Mouse (Mus musculus): ENCODE results near the gene Ptprn2. TPM values are rescaled to one million over a fixed set of nuclear protein-coding genes. Genes with fewer than 3 reads are reported as not detected.

The Ptprn2 gene
- polyA plus RNA-seq, 1 experiment, result 0.40 TPM

- no peak overlapping the region for H3K27ac ChIP-seq (ENCODE audit: control insufficient read depth, insufficient read depth, low read depth, low read length)
- no peak overlapping the region for H3K4me3 ChIP-seq (ENCODE audit: control insufficient read depth, low read depth, low read length)
- H3K36me3 ChIP-seq (ENCODE audit: control insufficient read depth, insufficient read depth, low read length), result no peaks in the 10 kb centered on the region
- no peaks in the 10 kb centered on the region for H3K27me3 ChIP-seq (ENCODE audit: control insufficient read depth, insufficient read depth, low read length)
- TF ChIP-seq CTCF (IDR thresholded peaks at IDR 0.05; ENCODE audit: control insufficient read depth, insufficient read depth, insufficient replicate concordance, low read depth, low read length) (no peak), POLR2A (IDR thresholded peaks at IDR 0.05; ENCODE audit: control insufficient read depth, low read depth, low read length) (no peak)
- no peaks in the 10 kb centered on the region for H3K4me1 ChIP-seq (ENCODE audit: control insufficient read depth, insufficient read depth, low read length)
These were observed 30.3 kb downstream of the Ptprn2 start for GRCm38 (mm10) chr12:116515824-116516223.

GRCm38 (mm10) chr12:116528861-116529260, 43.3 kb downstream of the Ptprn2 start:
- Histone ChIP-seq H3K27ac (ENCODE audit: control insufficient read depth, insufficient read depth, low read depth, low read length) (no peak overlapping the region), H3K27me3 (ENCODE audit: control insufficient read depth, insufficient read depth, low read length) (no peaks in the 10 kb centered on the region), H3K4me3 (ENCODE audit: control insufficient read depth, low read depth, low read length) (no peak overlapping the region), H3K4me1 (ENCODE audit: control insufficient read depth, insufficient read depth, low read length) (no peaks in the 10 kb centered on the region), H3K36me3 (ENCODE audit: control insufficient read depth, insufficient read depth, low read length) (no peaks in the 10 kb centered on the region)
- no peak for TF ChIP-seq POLR2A (IDR thresholded peaks at IDR 0.05; ENCODE audit: control insufficient read depth, low read depth, low read length)
- no peak for TF ChIP-seq CTCF (IDR thresholded peaks at IDR 0.05; ENCODE audit: control insufficient read depth, insufficient read depth, insufficient replicate concordance, low read depth, low read length)

DNA sequence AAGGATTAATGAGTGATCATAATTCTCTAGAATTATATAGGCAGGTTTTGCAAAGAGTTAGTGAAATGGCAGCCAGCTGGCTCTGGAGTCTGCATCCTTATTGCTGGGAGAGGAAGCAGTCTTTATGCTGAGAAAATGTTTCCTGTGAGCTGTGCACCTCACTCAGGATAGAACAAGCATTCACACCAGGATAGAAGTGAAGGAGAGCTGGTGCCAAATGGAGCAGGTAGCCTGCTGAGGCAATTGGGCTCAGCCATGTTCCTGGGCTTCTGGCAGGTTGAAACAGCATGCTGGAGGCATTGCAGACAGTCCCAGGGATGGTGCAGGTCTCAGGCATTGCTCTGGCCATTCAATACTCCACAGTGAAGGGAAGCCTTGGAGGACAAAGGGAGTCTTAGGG, 47.8 kb downstream of the Ptprn2 start:
- no peaks in the 10 kb centered on the region for H3K4me1 ChIP-seq (ENCODE audit: control insufficient read depth, insufficient read depth, low read length)

DNA sequence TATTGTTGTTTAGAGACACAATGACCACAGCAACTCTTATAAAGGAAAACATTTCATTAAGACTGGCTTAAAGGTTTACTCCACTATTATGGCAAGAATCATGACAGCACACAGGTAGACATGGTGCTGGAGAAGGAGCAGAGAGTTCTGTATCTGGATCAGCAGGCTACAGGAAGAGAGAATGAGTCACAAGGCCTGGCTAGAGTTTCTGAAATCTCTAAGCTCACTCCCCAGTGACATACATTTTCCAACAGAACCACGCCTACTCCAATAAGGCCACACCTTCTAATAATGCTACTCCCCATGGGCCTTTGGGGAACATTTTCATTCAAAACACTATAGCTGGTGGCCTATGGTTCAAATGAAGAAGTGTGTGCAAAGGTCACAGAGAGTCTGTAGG, 53.8 kb downstream of the Ptprn2 start:
- no peaks in the 10 kb centered on the region for H3K36me3 ChIP-seq (ENCODE audit: control insufficient read depth, insufficient read depth, low read length)
- no peak overlapping the region for H3K4me3 ChIP-seq (ENCODE audit: control insufficient read depth, low read depth, low read length)
- H3K4me1 ChIP-seq (ENCODE audit: control insufficient read depth, insufficient read depth, low read length), result no peaks in the 10 kb centered on the region
- no peaks in the 10 kb centered on the region for H3K27me3 ChIP-seq (ENCODE audit: control insufficient read depth, insufficient read depth, low read length)
- no peak overlapping the region for H3K27ac ChIP-seq (ENCODE audit: control insufficient read depth, insufficient read depth, low read depth, low read length)
- no peak for TF ChIP-seq POLR2A (IDR thresholded peaks at IDR 0.05; ENCODE audit: control insufficient read depth, low read depth, low read length)
- TF ChIP-seq CTCF (IDR thresholded peaks at IDR 0.05; ENCODE audit: control insufficient read depth, insufficient read depth, insufficient replicate concordance, low read depth, low read length), result no peak

More for the DNA sequence above, 47.8 kb downstream of the Ptprn2 start:
- Histone ChIP-seq H3K27ac (ENCODE audit: control insufficient read depth, insufficient read depth, low read depth, low read length) (no peak overlapping the region), H3K4me3 (ENCODE audit: control insufficient read depth, low read depth, low read length) (no peak overlapping the region), H3K36me3 (ENCODE audit: control insufficient read depth, insufficient read depth, low read length) (no peaks in the 10 kb centered on the region), H3K27me3 (ENCODE audit: control insufficient read depth, insufficient read depth, low read length) (no peaks in the 10 kb centered on the region)
- TF ChIP-seq POLR2A (IDR thresholded peaks at IDR 0.05; ENCODE audit: control insufficient read depth, low read depth, low read length) (no peak), CTCF (IDR thresholded peaks at IDR 0.05; ENCODE audit: control insufficient read depth, insufficient read depth, insufficient replicate concordance, low read depth, low read length) (no peak)

DNA sequence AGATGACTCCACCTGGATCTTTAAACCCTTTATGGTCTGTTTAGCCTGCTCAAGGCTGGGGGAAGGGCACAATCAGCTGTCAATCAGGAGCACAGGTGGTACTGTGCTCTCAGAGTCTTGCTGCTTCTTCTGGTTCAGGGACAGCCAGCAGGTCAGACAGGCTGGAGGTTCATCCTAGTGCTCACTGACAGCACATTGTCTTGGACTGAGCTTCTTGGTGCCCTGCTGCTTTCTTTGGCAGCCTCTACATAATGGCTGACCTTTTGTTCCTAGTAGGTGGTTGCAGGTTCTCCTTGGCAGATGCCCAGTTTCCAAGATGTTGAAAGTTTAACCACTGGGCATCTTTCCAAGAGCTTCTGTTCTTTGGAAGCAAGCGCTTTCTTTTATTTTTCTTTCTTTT, 55.1 kb downstream of the Ptprn2 start:
- H3K27ac ChIP-seq (ENCODE audit: control insufficient read depth, insufficient read depth, low read depth, low read length), result no peak overlapping the region
- no peaks in the 10 kb centered on the region for H3K4me1 ChIP-seq (ENCODE audit: control insufficient read depth, insufficient read depth, low read length)
- H3K4me3 ChIP-seq (ENCODE audit: control insufficient read depth, low read depth, low read length), result no peak overlapping the region
- no peaks in the 10 kb centered on the region for H3K36me3 ChIP-seq (ENCODE audit: control insufficient read depth, insufficient read depth, low read length)
- no peaks in the 10 kb centered on the region for H3K27me3 ChIP-seq (ENCODE audit: control insufficient read depth, insufficient read depth, low read length)
- TF ChIP-seq CTCF (IDR thresholded peaks at IDR 0.05; ENCODE audit: control insufficient read depth, insufficient read depth, insufficient replicate concordance, low read depth, low read length) (no peak), POLR2A (IDR thresholded peaks at IDR 0.05; ENCODE audit: control insufficient read depth, low read depth, low read length) (no peak)

DNA sequence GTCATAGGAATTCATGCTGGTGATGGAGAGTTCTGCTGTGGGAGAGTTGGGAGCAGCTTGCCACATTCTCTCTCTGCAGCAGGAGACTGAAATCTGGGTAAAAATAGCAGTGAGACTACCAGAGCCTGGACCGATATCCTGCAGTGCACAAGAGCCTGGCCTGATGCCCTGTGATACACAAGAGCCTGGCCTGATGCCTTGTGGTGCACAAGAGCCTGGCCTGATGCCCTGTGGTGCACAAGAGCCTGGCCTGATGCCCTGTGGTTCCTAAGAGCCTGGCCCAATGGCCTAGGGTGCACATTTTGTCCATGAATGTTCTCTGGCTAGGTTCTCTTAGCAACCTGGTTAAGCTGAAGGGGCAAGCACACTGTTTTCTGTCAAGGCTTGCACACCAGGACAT, 64.5 kb downstream of the Ptprn2 start:
- no peak for TF ChIP-seq CTCF (IDR thresholded peaks at IDR 0.05; ENCODE audit: control insufficient read depth, insufficient read depth, insufficient replicate concordance, low read depth, low read length)
- TF ChIP-seq POLR2A (IDR thresholded peaks at IDR 0.05; ENCODE audit: control insufficient read depth, low read depth, low read length), result no peak

DNA sequence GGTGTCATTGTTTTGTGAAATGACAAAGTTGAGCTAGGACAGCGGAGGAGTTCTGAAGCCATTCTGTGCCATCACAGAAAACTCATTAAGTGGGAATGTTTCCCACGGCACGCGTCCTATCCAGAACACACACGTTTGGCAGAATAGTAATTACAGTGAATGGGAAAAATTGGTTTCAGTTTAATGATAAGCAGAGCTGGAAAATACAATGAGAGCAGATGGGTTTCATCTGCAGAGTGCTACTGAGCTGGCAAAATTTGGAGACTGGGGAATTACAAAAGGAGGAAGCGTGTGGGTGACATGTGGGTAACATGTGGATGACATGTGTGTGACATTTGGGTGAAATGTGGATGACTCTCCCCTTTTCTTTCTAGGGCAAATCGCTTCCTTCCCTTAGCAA, 66.0 kb downstream of the Ptprn2 start:
- Histone ChIP-seq H3K4me1 (ENCODE audit: control insufficient read depth, insufficient read depth, low read length) (no peaks in the 10 kb centered on the region), H3K27me3 (ENCODE audit: control insufficient read depth, insufficient read depth, low read length) (no peaks in the 10 kb centered on the region), H3K4me3 (ENCODE audit: control insufficient read depth, low read depth, low read length) (no peak overlapping the region), H3K27ac (ENCODE audit: control insufficient read depth, insufficient read depth, low read depth, low read length) (no peak overlapping the region), H3K36me3 (ENCODE audit: control insufficient read depth, insufficient read depth, low read length) (no peaks in the 10 kb centered on the region)
- TF ChIP-seq POLR2A (IDR thresholded peaks at IDR 0.05; ENCODE audit: control insufficient read depth, low read depth, low read length) (no peak), CTCF (IDR thresholded peaks at IDR 0.05; ENCODE audit: control insufficient read depth, insufficient read depth, insufficient replicate concordance, low read depth, low read length) (no peak)

More for the DNA sequence above, 64.5 kb downstream of the Ptprn2 start:
- H3K36me3 ChIP-seq (ENCODE audit: control insufficient read depth, insufficient read depth, low read length), result no peaks in the 10 kb centered on the region
- H3K4me1 ChIP-seq (ENCODE audit: control insufficient read depth, insufficient read depth, low read length), result no peaks in the 10 kb centered on the region
- no peak overlapping the region for H3K4me3 ChIP-seq (ENCODE audit: control insufficient read depth, low read depth, low read length)
- H3K27me3 ChIP-seq (ENCODE audit: control insufficient read depth, insufficient read depth, low read length), result no peaks in the 10 kb centered on the region
- H3K27ac ChIP-seq (ENCODE audit: control insufficient read depth, insufficient read depth, low read depth, low read length), result no peak overlapping the region

GRCm38 (mm10) chr12:116552306-116552705, 66.8 kb downstream of the Ptprn2 start:
- no peaks in the 10 kb centered on the region for H3K36me3 ChIP-seq (ENCODE audit: control insufficient read depth, insufficient read depth, low read length)
- TF ChIP-seq CTCF (IDR thresholded peaks at IDR 0.05; ENCODE audit: control insufficient read depth, insufficient read depth, insufficient replicate concordance, low read depth, low read length), result no peak
- no peak for TF ChIP-seq POLR2A (IDR thresholded peaks at IDR 0.05; ENCODE audit: control insufficient read depth, low read depth, low read length)

More at GRCm38 (mm10) chr12:116552306-116552705, 66.8 kb downstream of the Ptprn2 start:
- Histone ChIP-seq H3K27me3 (ENCODE audit: control insufficient read depth, insufficient read depth, low read length) (no peaks in the 10 kb centered on the region), H3K4me3 (ENCODE audit: control insufficient read depth, low read depth, low read length) (no peak overlapping the region), H3K4me1 (ENCODE audit: control insufficient read depth, insufficient read depth, low read length) (no peaks in the 10 kb centered on the region), H3K27ac (ENCODE audit: control insufficient read depth, insufficient read depth, low read depth, low read length) (no peak overlapping the region)
